Mouse (Mus musculus): ENCODE results near the gene Vwa7.

DNA sequence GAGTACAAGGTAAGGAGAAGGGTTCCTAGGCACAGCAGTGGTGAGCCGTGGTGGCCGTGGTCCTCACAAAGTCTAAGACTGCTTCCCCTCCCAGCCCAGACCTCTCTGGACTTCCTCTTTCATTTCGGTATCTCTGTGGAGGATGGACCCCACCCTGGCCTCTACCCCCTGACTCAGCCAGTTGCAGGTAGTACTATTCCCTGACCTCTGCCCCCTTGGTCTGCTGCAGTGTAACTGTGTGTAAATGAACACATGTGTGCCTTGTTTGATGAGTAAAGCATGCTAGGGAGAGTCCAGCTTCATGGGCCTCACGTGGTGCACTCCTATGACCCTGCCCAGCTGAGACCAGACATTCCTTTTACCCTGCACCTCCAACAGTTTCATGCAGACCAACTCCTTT, 7.4 kb downstream of the Vwa7 start:
- TF ChIP-seq POLR2A (IDR thresholded peaks at IDR 0.05; ENCODE audit: borderline replicate concordance, control insufficient read depth, low read depth, low read length) (no peak), CTCF (IDR thresholded peaks at IDR 0.05; ENCODE audit: control insufficient read depth, insufficient read depth, low read length) (no peak)

Data from bone marrow, adult 2 months (tissue).